Mouse (Mus musculus) lung, postnatal 36 days (tissue): ENCODE measurements at regions not wholly inside any gene's neighbourhood (a gene's known extent, or its start where the extent isn't known, plus 50 kb on each side); places are given as distances from the start of the nearest gene placed in this dataset.

ENCODE experiments used
- DNase-seq: peaks from one replicate; pipeline ENCODE4 v3.0.0; 2022; ENCODE audit warnings: mixed read lengths

- DNase-seq: no peak
Observed at GRCm38 (mm10) chrX:142456022-142456421, 65.7 kb upstream of the Acsl4 start.

- peak; percentile 78 for DNase-seq
Observed at GRCm38 (mm10) chrX:142464174-142464573, 73.8 kb upstream of the Acsl4 start.

GRCm38 (mm10) chrX:142464756-142465155 is 74.4 kb upstream of the Acsl4 start:
- DNase-seq: no peak

GRCm38 (mm10) chrX:142467850-142468256 is 77.5 kb upstream of the Acsl4 start:
- DNase-seq: no peak

GRCm38 (mm10) chrX:142468388-142468787 is 78.1 kb upstream of the Acsl4 start:
- DNase-seq: no peak

GRCm38 (mm10) chrX:142469048-142469634 is 78.8 kb upstream of the Acsl4 start:
- DNase-seq: peak; percentile 46

- no peak for DNase-seq
Observed at GRCm38 (mm10) chrX:142470083-142470482, 79.7 kb upstream of the Acsl4 start.

- no peak for DNase-seq
Observed at GRCm38 (mm10) chrX:142481203-142481815, 91.0 kb upstream of the Acsl4 start.

- DNase-seq: no peak
Observed at GRCm38 (mm10) chrX:142488078-142488477, 97.7 kb upstream of the Acsl4 start.

GRCm38 (mm10) chrX:142490093-142490717 is 99.9 kb upstream of the Acsl4 start:
- peak; percentile 82 for DNase-seq

GRCm38 (mm10) chrX:142501094-142501493 is 110.8 kb upstream of the Acsl4 start:
- DNase-seq: no peak

- no peak for DNase-seq
Observed at GRCm38 (mm10) chrX:142504962-142505361, 114.6 kb upstream of the Acsl4 start.

- no peak for DNase-seq
Observed at GRCm38 (mm10) chrX:142507475-142507874, 117.1 kb upstream of the Acsl4 start.

- peak; percentile 56 for DNase-seq
Observed at GRCm38 (mm10) chrX:142516406-142517131, 126.2 kb upstream of the Acsl4 start.

- DNase-seq: no peak
Observed at GRCm38 (mm10) chrX:142517205-142517604, 126.9 kb upstream of the Acsl4 start.

GRCm38 (mm10) chrX:142521063-142521462 is 130.7 kb upstream of the Acsl4 start:
- no peak for DNase-seq

GRCm38 (mm10) chrX:142526953-142527352 is 136.6 kb upstream of the Acsl4 start:
- peak; percentile 62 for DNase-seq

- DNase-seq: no peak
Observed at GRCm38 (mm10) chrX:142529892-142530291, 139.6 kb upstream of the Acsl4 start.

GRCm38 (mm10) chrX:142534780-142535179 is 144.4 kb upstream of the Acsl4 start:
- DNase-seq: peak; percentile 33

GRCm38 (mm10) chrX:142535540-142535939 is 145.2 kb upstream of the Acsl4 start:
- no peak for DNase-seq

- no peak for DNase-seq
Observed at GRCm38 (mm10) chrX:142535954-142536353, 145.3 kb upstream of the Tmem164 start.

GRCm38 (mm10) chrX:142537259-142537963 is 143.8 kb upstream of the Tmem164 start:
- peak; percentile 7 for DNase-seq

GRCm38 (mm10) chrX:142540264-142540663 is 140.9 kb upstream of the Tmem164 start:
- peak; percentile 65 for DNase-seq
